Mouse (Mus musculus) heart, adult 8-10 months (tissue): Measurements from ENCODE around the gene Gm4307. TPM values are rescaled to one million over a fixed set of nuclear protein-coding genes. Genes with fewer than 3 reads are reported as not detected.
"Not testable (repeated sequence)": the region's sequence is repeated elsewhere in the genome, so short reads cannot be mapped to it uniquely, and the experiment has no call there.

Source experiments
- DNase-seq: peaks from one replicate; pipeline ENCODE4 v3.0.0; 2022; ENCODE audit warnings: low spot score
- total RNA-seq, 4 experiments: library from RNA; stranded (reverse); gene quantifications; 2 replicates each; pipeline ENCODE4 v1.2.4; 2022

Gene Gm4307
- total RNA-seq, result not detected

GRCm38 (mm10) chr10:100361038-100361437 is at the start of gene Gm4307:
TSS of gene Gm4307 (plus strand) at chr10:100361338.
- DNase-seq, result not testable (repeated sequence)

- not testable (repeated sequence) for DNase-seq
These were observed 25.8 kb upstream of the Gm4307 start, which contains the start of gene Gm4301 for GRCm38 (mm10) chr10:100335376-100335775. TSS of gene Gm4301 (plus strand) at chr10:100335676.

- not testable (repeated sequence) for DNase-seq
These were observed 20.6 kb upstream of the Gm4307 start, which contains the start of gene Gm4302 for GRCm38 (mm10) chr10:100340536-100340935. TSS of gene Gm4302 (plus strand) at chr10:100340836.

GRCm38 (mm10) chr10:100345672-100346071 is 15.5 kb upstream of the Gm4307 start, which contains the start of gene Gm4303:
TSS of gene Gm4303 (plus strand) at chr10:100345972.
- not testable (repeated sequence) for DNase-seq

GRCm38 (mm10) chr10:100350793-100351192 is 10.3 kb upstream of the Gm4307 start, which contains the start of gene Gm4305:
TSS of gene Gm4305 (plus strand) at chr10:100351093.
- not testable (repeated sequence) for DNase-seq

- DNase-seq, result not testable (repeated sequence)
These were observed 4.3 kb upstream of the Gm4307 start for GRCm38 (mm10) chr10:100356841-100357240.

- not testable (repeated sequence) for DNase-seq
These were observed 21.3 kb downstream of the Gm4307 start, which contains the start of gene Gm4312 for GRCm38 (mm10) chr10:100382460-100382859. TSS of gene Gm4312 (minus strand) at chr10:100382560.

GRCm38 (mm10) chr10:100402301-100402700 is 41.2 kb downstream of the Gm4307 start:
- DNase-seq, result not testable (repeated sequence)

Other genes with a start within 250 kb of the Gm4307 start
- gene Gm4301, start 25.7 kb upstream of the Gm4307 start, total RNA-seq, result not detected
- not detected for gene Gm4302, start 20.5 kb upstream of the Gm4307 start, total RNA-seq
- not detected for gene Gm4303, start 15.4 kb upstream of the Gm4307 start, total RNA-seq
- gene Gm4305, start 10.2 kb upstream of the Gm4307 start, total RNA-seq, result not detected
- gene Gm4312, start 21.2 kb downstream of the Gm4307 start, total RNA-seq, result not detected
- 10 to 100 TPM; 14.2 to 16.5 (median 15.3) TPM for gene Tmtc3, start 126.0 kb downstream of the Gm4307 start, total RNA-seq
- gene Cep290, start 126.2 kb downstream of the Gm4307 start, total RNA-seq, result 1 to 10 TPM; 3.9 to 5.8 (median 4.3) TPM
- 1 to 10 TPM; 4.0 to 8.3 (median 5.6) TPM for gene 4930430F08Rik, start 229.1 kb downstream of the Gm4307 start, total RNA-seq
- not detected for gene 1700017N19Rik, start 229.1 kb downstream of the Gm4307 start, total RNA-seq